Mouse (Mus musculus) lung, postnatal 0 days (tissue): ENCODE measurements around the gene Fam207a. TPM values are rescaled to one million over a fixed set of nuclear protein-coding genes. Genes with fewer than 3 reads are reported as not detected.
A peak's percentile ranks its signal among the peaks of the same experiment; 100 is the strongest.

ENCODE experiments used
- ATAC-seq: fragments of 200-750 bp; cut with Nextera tagmentation; 2 replicates; pipeline ENCODE4 v1.8.0; 2017; ENCODE audit warnings: moderate library complexity
- DNase-seq: peaks from one replicate; pipeline ENCODE4 v3.0.0-alpha.2; 2016; ENCODE audit warnings: low spot score
- H3K27ac ChIP-seq: fragments of 300-500 bp; sonication (generic); 2 replicates; pipeline ENCODE4 v1.5.1; 2014; ENCODE audit warnings: antibody characterized with exemption, mild to moderate bottlenecking, low read length, mixed read lengths
- H3K27me3 ChIP-seq: fragments of 300-500 bp; sonication (generic); replicated peaks from 2 replicates; pipeline ENCODE4 v1.6.1; 2014; ENCODE audit warnings: low read length, mixed read lengths; ENCODE audit not compliant: insufficient read depth
- H3K36me3 ChIP-seq: fragments of 300-500 bp; sonication (generic); 2 replicates; pipeline ENCODE4 v1.6.1; 2014; ENCODE audit warnings: low read length, mixed read lengths; ENCODE audit not compliant: insufficient read depth
- H3K4me1 ChIP-seq: fragments of 300-500 bp; sonication (generic); 2 replicates; pipeline ENCODE4 v1.6.1; 2014; ENCODE audit warnings: antibody characterized with exemption, low read depth, low read length, mixed read lengths; ENCODE audit not compliant: insufficient read depth
- H3K4me2 ChIP-seq: fragments of 300-500 bp; sonication (generic); replicated peaks from 2 replicates; pipeline ENCODE4 v1.6.1; 2014; ENCODE audit warnings: low read depth, mild to moderate bottlenecking, low read length, moderate library complexity, mixed read lengths
- H3K4me3 ChIP-seq: fragments of 300-500 bp; sonication (generic); 2 replicates; pipeline ENCODE4 v1.5.1; 2014; ENCODE audit warnings: low read depth, low read length
- H3K9ac ChIP-seq: fragments of 300-500 bp; sonication (generic); replicated peaks from 2 replicates; pipeline ENCODE4 v1.6.1; 2014; ENCODE audit warnings: low read depth, mild to moderate bottlenecking
- H3K9me3 ChIP-seq: fragments of 300-500 bp; sonication (generic); 2 replicates; pipeline ENCODE4 v1.6.1; 2016; ENCODE audit warnings: low read length, mixed read lengths
- CTCF ChIP-seq: IDR thresholded peaks from 2 replicates; pipeline ENCODE4 v1.5.1; 2016; ENCODE audit warnings: antibody characterized with exemption, mild to moderate bottlenecking
- EP300 ChIP-seq: IDR thresholded peaks from 2 replicates; pipeline ENCODE4 v1.6.1; 2016; ENCODE audit warnings: antibody characterized with exemption, mild to moderate bottlenecking, control low read depth
- WGBS: fragments of 180-500 bp; shearing (Covaris S2); extraction: QIAGEN DNeasy Blood & Tissue Kit; methylation state at CpG from one replicate; pipeline ENCODE4 v1.1.7; 2014; 5-methylcytosine and 5-hydroxymethylcytosine counted together
- polyA plus RNA-seq: library from polyadenylated mRNA; unstranded; fragments of >200 nt; fragmentation: Nextera tagmentation; extraction: Ambion mirVana; gene quantifications from 2 replicates; pipeline ENCODE4 v1.2.1, GENCODE M21; 2015

The Fam207a gene
- polyA plus RNA-seq, 1 experiment from 2014 or later: 27.2 TPM

- H3K4me1 ChIP-seq: no peaks in the 10 kb centered on the region
- WGBS: 63% methylated on average over 1 of the region's 1 CpGs
- H3K27ac ChIP-seq: no peak overlapping the region
- no peak for ATAC-seq
- no peak for DNase-seq
- H3K36me3 ChIP-seq: no peaks in the 10 kb centered on the region
- no peaks in the 10 kb centered on the region for H3K9me3 ChIP-seq
- no peaks in the 10 kb centered on the region for H3K27me3 ChIP-seq
- TF ChIP-seq EP300 (no peak), CTCF (no peak)
- H3K9ac ChIP-seq: no peak overlapping the region
- H3K4me2 ChIP-seq: no peak overlapping the region
- H3K4me3 ChIP-seq: no peak overlapping the region
These were observed 16.4 kb upstream of the Fam207a start for GRCm38 (mm10) chr10:77532020-77532413.

- 50% methylated on average over 6 of the region's 6 CpGs for WGBS
- Histone ChIP-seq H3K9ac (no peak overlapping the region), H3K27ac (no peak overlapping the region)
These were observed 15.7 kb upstream of the Fam207a start for GRCm38 (mm10) chr10:77531026-77532019.

GRCm38 (mm10) chr10:77530140-77530539 is 14.6 kb upstream of the Fam207a start, which contains the start of gene Itgb2:
TSS of gene Itgb2 (plus strand) at chr10:77530252.
- DNase-seq (peak; percentile 49), ATAC-seq (no peak)
- no peaks in the 10 kb centered on the region for H3K27me3 ChIP-seq
- H3K4me1 ChIP-seq: no peaks in the 10 kb centered on the region
- no peaks in the 10 kb centered on the region for H3K36me3 ChIP-seq
- H3K9me3 ChIP-seq: no peaks in the 10 kb centered on the region
- H3K4me2 ChIP-seq: no peak within 1 kb of the TSS
- no peak within 1 kb of the TSS for H3K9ac ChIP-seq
- TF ChIP-seq CTCF (no peak), EP300 (no peak)
- 46% methylated on average over 9 of the region's 9 CpGs for WGBS
- H3K27ac ChIP-seq: no peak within 1 kb of the TSS
- H3K4me3 ChIP-seq: no peak within 1 kb of the TSS

More at GRCm38 (mm10) chr10:77531026-77532019, 15.7 kb upstream of the Fam207a start:
- DNase-seq (no peak), ATAC-seq (no peak)
- H3K9me3 ChIP-seq: no peaks in the 10 kb centered on the region
- no peak overlapping the region for H3K4me3 ChIP-seq
- no peaks in the 10 kb centered on the region for H3K36me3 ChIP-seq
- no peaks in the 10 kb centered on the region for H3K27me3 ChIP-seq
- H3K4me2 ChIP-seq: no peak overlapping the region
- H3K4me1 ChIP-seq: no peaks in the 10 kb centered on the region
- TF ChIP-seq CTCF: no peak
- no peak for TF ChIP-seq EP300

GRCm38 (mm10) chr10:77528634-77529033 is 13.0 kb upstream of the Fam207a start:
- Histone ChIP-seq H3K27me3 (no peaks in the 10 kb centered on the region), H3K36me3 (no peaks in the 10 kb centered on the region), H3K4me2 (no peak overlapping the region), H3K9me3 (no peaks in the 10 kb centered on the region), H3K4me3 (no peak overlapping the region), H3K9ac (no peak overlapping the region), H3K27ac (no peak overlapping the region), H3K4me1 (no peaks in the 10 kb centered on the region)
- 82% methylated on average over 6 of the region's 6 CpGs for WGBS
- DNase-seq (no peak), ATAC-seq (no peak)
- TF ChIP-seq CTCF (no peak), EP300 (no peak)

- H3K4me3 ChIP-seq: no peak overlapping the region
- no peaks in the 10 kb centered on the region for H3K9me3 ChIP-seq
- WGBS: 68% methylated on average over 2 of the region's 2 CpGs
- TF ChIP-seq CTCF (no peak), EP300 (no peak)
- H3K4me2 ChIP-seq: no peak overlapping the region
- no peaks in the 10 kb centered on the region for H3K4me1 ChIP-seq
- H3K27me3 ChIP-seq: no peaks in the 10 kb centered on the region
- ATAC-seq: no peak
- no peak for DNase-seq
- H3K9ac ChIP-seq: no peak overlapping the region
- H3K27ac ChIP-seq: no peak overlapping the region
- no peaks in the 10 kb centered on the region for H3K36me3 ChIP-seq
These were observed 10.9 kb upstream of the Fam207a start for GRCm38 (mm10) chr10:77526488-77526887.

GRCm38 (mm10) chr10:77523321-77523720 is 7.7 kb upstream of the Fam207a start:
- Histone ChIP-seq H3K4me1 (no peaks in the 10 kb centered on the region), H3K27ac (no peak overlapping the region), H3K4me3 (no peak overlapping the region), H3K36me3 (no peaks in the 10 kb centered on the region), H3K27me3 (no peaks in the 10 kb centered on the region), H3K4me2 (no peak overlapping the region), H3K9ac (no peak overlapping the region), H3K9me3 (no peaks in the 10 kb centered on the region)
- DNase-seq (no peak), ATAC-seq (peak; percentile 35)
- TF ChIP-seq CTCF (no peak), EP300 (no peak)
- 47% methylated on average over 7 of the region's 7 CpGs for WGBS
